Mouse (Mus musculus): ENCODE measurements at regions not wholly inside any gene's neighbourhood (a gene's known extent, or its start where the extent isn't known, plus 50 kb on each side); places are given as distances from the start of the nearest gene placed in this dataset.
"Not testable (repeated sequence)": the region's sequence is repeated elsewhere in the genome, so short reads cannot be mapped to it uniquely, and the experiment has no call there.

DNA sequence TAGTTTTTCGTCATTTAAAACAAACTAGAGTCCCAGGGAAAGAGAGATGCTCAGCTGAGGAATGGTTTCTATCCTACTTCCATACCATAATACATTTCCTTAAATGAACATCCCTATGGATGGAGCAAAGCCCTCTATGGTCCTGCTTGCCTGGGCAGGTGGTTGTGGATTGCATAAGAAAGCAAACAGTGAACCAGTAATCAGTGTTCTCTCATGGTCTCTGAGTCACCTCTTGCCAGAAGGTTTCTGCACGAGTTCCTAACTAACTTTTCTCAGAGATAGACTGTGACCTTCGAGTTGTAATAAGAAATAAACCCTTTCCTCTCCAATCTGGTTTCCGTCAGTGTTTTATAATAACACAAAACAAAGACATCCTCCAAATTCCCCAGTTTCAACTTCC lies 62.9 kb upstream of the Bet1 start:
- no peak for DNase-seq (ENCODE audit: low spot score in 2 of 2)

DNA sequence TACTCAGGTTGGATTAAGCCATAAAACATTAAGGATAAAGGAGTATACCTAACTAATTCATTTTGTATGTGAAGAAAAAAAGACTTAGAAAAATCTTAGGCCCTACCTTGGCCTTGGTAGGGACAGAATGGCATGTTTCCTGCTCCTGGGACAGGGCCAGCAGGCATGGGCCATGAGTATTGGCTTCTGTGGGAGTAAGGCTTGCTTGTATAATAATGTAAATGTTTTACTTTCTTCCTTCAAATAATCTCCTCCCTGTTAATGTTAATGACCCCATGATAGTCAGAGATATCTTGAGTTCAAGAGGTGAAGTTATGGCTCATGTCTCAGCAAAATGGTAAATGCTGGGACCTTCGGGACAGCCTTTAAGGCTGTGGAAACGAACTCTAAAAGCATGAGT lies 71.5 kb upstream of the Bet1 start:
- no peak for DNase-seq (ENCODE audit: low spot score in 2 of 2)

DNA sequence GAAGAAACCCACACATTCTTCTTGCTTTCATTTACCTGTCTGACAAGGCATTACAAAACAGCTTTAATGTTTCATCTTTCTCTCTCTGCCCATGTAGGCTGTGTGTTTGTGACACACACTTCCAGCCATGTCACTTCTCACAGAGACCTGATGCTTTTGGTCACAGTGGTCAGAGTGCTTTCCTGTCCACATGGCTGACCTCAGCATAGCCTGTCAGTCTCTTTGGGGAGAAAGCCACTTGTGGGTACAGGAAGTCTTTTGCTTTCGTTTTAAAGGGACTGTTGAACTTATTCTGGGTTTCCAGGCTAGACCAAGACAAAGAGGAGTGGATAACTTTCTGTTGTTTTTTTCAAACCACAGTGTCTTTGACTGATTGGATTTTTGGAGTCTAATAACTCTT lies 77.0 kb upstream of the Bet1 start:
- DNase-seq (ENCODE audit: low spot score in 2 of 2): peak; percentile 2 to 29

DNA sequence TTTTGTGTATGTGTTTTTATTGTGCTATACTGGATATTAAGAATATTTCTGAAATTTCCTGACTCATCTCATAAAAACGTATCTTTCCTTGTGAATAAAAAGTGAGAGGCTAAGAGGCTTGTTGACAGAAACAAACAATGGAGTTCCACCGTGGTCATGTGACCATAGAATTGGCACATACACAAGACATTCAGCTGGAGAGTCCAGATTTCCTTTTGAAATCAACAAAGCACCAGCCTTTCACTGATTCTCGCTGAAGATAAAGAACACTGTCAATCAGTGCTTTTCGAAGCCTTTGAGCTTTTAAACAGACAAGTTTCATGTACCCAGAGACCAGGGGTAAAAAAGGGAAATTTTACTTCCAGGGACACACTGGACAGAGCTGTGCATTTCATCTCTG lies 80.3 kb upstream of the Bet1 start:
- DNase-seq (ENCODE audit: low spot score in 2 of 2): no peak

DNA sequence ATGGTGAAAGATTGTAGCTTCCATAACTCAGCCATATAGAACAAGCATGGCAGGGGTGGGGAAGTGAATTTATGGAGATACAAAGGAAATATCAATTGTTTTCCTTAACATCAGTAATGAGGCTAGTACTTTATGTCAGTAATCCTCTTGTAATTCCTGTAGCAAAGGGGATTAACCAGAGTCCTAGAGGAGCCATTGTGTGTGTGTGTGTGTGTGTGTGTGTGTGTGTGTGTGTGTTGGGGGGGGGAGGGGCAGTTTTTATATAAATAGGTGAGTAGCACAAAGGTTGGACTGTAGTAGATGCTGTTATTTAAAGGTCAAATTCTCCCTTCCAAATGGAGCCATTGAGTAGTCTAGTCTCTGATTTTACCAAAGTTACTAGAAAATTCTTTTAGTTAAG lies 81.0 kb upstream of the Bet1 start:
- DNase-seq (ENCODE audit: low spot score in 2 of 2): no peak

DNA sequence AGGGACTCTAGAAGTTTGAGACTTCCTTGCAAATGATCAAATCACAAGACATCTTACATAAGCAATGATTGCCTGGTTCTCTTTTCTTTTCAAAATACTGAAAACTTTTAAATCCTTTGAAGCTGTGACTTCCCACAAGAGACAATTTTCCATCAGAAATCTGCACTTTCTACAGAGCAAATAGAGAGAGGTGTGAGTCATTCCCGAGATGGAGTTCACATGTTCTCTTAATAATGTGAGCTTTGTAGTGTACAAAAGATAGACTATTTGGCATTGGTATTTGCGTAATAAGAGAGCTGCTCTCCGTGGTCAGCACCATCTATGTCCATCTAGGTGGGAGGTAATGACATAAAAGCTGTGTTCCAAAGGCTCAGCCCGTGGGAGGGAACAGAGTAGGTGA lies 84.8 kb upstream of the Bet1 start:
- DNase-seq (ENCODE audit: low spot score in 2 of 2): no peak

DNA sequence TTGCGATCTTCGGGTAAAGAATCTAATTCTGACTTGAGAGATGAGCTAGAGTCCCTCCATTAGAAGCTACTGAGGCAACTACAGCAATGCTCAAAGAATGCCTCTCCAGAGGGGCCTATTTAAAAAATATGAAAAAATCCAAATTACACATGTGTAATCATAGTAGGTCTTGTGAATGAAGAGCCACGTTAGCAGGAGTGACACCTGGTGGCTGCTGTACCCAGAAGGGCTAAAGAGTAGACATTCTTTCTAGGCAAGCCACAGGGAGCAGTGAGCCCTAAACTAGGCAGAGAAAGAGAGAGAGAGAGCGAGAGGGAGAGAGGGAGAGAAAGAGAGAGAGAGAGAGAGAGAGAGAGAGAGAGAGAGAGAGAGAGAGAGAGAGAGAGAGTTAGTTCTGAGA lies 100.9 kb upstream of the Bet1 start:
- DNase-seq (ENCODE audit: low spot score in 2 of 2): no peak

DNA sequence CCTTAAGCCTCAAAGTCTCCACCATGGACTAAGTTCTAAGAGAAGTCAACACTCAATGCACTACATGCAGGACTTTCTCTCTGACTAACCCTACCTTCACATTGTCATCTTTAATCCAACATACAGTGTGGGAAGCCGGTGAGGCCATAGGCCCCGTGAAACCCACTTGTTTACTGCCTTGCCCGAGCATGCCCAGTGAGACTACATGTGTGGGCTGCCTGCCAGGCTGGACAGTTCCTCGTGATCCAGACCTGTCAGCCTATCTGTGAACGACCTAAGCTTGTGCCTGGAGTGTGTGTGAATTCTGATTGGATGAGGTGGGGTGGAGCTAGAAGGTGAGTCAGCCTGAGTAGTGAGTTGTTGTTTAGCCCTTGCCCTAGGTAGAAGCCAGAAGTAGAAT lies 104.2 kb upstream of the Bet1 start:
- not testable (repeated sequence) for DNase-seq (ENCODE audit: low spot score in 2 of 2)

DNA sequence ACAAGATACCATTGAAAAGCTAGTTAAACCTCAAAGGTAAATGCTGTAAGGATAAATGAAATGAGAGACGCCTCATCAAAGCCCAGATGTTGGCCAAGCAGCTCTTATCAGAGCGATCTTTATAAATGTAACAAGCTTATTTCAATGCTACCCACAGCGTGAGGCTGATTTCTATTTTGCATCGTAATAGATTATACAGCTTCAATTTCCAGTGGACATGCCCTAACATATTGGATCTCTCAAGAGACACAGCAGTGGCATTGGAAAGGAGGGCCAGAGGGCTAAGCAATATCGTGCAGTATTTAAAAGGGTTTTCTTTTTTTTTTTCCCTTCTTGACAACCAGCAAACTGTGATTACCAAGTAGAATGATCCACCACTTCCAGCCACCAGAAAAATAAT lies 106.5 kb upstream of the Bet1 start:
- DNase-seq (ENCODE audit: low spot score in 2 of 2): no peak

DNA sequence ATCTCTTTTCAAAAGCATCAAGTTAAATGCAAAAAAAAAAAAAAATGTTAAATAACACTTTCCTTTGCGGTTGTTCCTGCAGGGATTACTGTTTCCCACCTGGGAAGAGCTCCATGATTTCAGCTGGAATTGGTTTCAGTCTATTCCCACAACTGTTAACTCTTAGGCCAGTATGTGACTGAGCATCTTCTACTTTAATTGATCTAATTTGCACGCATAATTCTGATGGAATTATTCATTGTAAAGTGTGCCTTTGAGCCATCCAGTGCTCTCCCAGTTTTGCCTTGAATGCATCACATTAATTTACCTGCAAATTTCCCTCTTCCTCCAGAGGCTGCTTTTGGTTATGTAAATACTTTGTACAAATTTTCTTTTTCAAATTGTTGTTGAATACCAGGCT lies 114.4 kb upstream of the Bet1 start:
- DNase-seq (ENCODE audit: low spot score in 2 of 2): no peak

DNA sequence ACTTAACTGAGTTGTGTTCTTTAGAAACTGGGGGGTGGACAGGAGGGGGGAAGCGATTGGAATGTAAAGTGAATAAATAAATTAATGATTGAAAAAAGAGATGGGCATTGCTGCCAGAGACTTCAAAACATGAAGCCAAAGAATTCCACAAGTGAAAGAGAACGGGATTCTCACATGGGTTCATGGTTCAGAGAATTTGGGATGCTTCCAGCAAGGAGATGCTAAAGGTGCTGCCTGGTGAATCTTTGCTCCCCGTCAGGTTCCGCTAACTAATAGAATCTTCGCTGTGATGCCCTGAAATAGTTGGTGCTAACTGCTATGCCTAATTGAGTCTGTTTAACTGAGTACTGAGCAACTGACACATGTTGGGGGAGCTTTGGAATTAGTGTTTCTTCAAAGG lies 118.9 kb upstream of the Bet1 start:
- DNase-seq (ENCODE audit: low spot score in 2 of 2): no peak

DNA sequence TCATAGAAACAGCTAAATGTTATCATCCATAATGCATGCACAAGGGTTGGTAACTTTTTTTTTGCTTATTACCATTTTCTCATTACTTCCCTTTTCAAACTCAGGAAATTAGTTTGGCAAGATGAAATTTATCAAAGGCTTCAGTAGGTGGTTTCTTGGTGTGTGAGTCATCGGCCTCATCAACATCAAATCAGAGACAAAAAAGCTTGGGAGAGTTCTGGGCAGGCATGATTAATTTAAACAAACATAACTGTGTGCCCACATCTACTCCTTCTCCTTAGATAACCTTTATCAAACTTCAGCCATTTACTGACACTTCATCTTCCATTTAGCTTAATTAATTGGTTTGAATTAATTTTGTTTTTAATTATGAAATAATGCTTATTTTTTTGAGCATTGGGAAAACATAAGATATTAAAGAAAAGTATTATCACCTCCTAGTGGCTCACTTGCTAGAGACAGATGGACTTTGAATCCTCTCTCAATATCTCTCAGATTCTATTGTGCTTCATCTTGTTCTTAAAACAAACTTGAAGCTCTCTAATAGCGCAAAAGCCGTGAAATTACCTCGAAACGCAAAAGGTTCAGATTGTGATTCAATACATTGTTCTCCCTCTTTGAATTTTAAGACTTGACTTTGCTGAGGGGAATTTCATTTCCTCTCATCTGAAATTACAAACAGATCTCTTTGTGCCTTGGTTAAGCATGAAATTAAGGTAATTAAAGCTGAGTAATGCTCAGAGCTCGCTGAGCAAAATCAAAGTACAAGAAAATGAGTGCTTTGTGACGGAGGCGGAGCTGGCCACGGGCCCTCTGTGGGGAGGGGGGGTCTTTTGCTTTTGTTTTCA lies 158.7 kb upstream of the Bet1 start:
- DNase-seq (ENCODE audit: low spot score in 2 of 2): no peak

DNA sequence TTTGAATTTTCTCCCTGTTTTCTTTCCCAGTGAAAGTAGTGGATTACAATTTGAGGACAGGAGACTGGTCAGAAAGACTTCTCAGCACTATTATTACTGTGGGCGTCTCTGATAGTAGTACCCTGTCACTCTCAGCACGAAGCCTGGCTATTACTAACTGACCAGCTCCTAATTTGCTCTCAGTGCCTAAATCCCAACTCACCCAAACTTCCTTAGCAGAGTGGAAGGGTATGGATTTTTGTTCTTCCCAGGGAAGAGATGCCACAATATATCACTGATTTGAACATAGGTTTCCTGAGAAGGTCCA lies 159.3 kb upstream of the Bet1 start:
- DNase-seq (ENCODE audit: low spot score in 2 of 2): no peak

DNA sequence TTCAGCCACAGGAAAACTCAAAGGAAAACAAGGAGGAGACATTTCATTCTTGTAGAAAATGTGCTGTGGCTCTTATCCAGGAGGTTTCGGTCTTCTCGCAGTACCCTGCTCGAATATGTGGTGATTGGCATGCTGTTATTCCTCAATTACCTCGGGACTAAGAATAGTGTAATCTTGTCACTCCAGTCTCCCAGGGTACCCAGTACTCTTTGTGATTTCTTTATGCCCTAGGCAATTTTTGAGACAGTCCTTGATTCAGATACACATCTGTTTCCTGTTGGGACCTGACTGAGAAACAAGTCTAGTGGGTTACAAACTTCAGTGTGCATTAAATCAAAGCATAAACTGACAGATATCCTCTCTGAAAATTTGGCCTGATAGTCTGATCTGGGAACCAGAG lies 189.8 kb upstream of the Bet1 start:
- no peak for DNase-seq (ENCODE audit: low spot score in 2 of 2)

DNA sequence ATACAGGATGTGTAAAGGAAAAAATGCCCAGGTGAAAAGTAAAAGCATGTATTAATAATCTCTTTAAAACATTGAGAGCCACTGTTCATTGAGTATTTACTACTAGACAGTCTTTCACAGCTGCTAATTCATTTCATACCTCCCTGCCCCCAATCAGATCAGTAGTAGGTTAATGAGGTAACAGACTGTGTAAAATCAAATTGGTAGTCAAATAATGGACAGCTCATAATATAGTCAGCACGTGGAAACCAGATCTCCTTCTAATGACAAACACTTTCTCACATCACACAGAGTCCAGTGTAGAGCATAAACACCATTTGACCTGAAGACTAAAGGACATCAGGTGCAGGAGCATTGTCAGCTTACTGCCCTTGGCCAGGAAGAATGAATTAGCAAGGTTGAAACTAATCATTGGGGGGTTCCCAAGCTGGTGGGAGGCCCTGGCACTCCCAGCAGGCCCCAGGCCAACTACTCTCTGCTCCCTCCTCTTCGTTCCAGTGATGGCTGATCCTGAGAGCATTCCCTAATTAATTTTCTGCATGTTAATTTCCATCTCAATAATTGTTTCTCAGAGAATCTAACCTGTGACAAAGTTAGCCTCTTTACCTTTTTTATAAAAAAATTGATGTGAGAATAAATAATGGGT lies 190.6 kb upstream of the Bet1 start:
- DNase-seq (ENCODE audit: low spot score in 2 of 2): no peak

DNA sequence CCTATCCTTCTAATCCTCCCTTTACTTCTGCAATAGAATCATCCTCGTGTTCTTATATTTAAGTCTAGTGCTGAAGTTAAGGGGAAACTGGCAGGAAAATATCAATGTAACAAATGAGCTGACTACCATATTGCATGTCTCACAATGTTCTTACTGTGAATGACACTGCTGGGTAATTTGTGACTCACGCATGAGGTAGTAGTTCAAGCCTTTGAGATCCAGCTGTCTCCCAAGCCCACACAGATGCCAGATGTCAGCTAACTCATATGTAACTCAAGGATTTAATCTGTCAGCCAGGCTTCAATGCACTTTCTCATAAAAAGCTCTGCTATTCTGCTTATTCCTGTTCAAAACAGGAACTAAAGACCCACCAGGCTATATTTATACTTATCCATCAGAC lies 204.6 kb upstream of the Bet1 start:
- no peak for DNase-seq (ENCODE audit: low spot score in 2 of 2)

DNA sequence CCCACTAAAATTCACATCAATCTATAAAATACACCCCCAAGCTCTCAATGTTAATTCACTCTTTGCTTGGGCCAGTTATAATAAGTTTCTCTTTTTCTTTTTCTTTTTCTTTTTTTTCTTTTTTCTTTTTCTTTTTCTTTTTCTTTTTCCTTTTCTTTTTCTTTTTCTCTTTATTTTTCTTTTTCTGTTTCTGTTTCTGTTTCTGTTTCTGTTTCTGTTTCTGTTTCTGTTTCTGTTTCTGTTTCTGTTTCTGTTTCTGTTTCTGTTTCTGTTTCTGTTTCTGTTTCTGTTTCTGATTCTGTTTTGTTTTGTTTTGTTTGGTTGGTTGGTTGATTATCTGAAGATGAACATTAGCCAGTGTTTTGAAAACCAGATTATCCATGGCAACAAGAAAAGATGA lies 201.2 kb upstream of the Col1a2 start:
- not testable (repeated sequence) for DNase-seq (ENCODE audit: low spot score in 2 of 2)

DNA sequence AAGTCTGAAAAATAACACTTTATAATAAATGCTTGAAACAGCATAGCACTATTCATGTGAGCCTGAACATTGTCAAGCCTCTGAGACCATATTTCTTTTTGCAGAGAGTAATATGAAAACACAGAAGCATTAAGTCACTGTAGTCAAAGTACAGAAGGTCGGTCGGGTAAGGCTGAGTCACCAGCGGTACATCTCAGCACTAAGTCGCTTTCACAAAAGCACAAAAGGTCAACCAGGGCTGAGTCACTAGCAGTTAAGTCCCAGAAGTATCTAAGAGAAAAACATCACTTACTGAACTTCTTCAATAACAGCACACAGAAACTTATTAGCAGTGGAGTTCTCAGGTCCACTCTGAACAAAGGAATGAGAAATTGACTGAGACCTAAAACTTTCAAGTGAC lies 154.7 kb upstream of the Col1a2 start:
- no peak for DNase-seq (ENCODE audit: low spot score in 2 of 2)

DNA sequence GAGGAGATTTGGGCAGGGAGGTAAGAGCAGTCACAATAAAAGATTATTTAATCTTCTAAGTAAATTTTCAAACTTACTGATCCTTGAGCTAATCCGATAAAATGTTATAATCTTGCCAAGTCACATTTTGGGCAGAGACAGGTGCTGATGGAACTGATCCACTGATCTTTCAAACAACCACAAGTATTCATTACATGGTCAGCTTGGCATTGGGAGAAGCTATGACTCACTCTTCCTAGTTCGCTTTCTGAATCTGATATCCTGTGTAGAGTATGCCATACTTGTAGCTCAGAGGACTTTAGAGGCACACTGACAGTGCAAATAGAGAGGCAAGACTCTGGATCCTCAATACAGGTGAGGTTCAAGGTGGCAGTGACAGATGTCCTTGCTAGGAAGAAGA lies 142.4 kb upstream of the Col1a2 start:
- DNase-seq (ENCODE audit: low spot score in 2 of 2): no peak

DNA sequence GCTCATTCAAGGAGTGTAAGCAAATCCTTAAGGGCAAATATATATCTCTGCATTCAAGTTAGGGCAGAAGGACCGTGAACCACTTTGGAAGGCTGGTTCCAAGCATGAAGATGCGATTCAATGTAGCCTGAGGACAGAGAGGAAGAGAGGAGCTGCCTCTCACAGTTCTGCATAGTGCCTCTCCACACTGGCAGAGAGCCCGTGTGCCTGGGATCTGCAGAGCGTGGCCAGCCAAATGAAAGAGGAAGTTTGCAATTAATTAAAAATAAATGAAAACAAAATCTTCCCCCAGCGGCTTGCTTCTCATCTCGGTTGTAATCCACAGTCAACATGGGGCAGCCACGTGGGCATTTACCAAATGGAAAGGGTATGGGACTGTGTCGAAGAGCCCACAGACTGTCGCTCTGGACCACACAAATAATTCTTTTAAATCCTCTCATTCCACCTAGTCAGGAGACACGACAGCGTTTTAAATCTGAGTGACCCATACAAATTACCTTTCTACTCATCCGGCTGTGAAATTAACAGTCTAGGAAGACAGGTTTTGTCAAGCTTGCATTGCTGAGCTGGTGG lies 129.1 kb upstream of the Col1a2 start:
- DNase-seq (ENCODE audit: low spot score in 2 of 2): no peak

DNA sequence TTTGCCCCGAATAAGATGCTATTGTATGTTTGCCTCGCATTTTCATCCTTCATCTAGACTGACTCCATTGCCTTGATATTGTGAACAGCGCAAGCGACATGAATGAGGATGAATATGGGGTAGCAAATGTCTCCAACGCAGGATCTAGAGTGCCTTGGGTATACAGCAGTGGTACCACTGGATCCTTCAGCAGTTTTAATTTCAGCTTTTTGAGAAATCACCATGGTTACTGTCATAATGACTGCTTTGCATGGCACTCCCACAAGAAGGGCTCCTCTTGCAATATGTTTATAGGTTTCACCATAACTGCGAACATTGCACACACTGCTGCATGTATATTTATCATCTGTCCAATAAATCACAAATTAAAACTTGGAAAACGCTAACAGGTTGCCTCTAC lies 107.8 kb upstream of the Col1a2 start:
- DNase-seq (ENCODE audit: low spot score in 2 of 2): no peak

DNA sequence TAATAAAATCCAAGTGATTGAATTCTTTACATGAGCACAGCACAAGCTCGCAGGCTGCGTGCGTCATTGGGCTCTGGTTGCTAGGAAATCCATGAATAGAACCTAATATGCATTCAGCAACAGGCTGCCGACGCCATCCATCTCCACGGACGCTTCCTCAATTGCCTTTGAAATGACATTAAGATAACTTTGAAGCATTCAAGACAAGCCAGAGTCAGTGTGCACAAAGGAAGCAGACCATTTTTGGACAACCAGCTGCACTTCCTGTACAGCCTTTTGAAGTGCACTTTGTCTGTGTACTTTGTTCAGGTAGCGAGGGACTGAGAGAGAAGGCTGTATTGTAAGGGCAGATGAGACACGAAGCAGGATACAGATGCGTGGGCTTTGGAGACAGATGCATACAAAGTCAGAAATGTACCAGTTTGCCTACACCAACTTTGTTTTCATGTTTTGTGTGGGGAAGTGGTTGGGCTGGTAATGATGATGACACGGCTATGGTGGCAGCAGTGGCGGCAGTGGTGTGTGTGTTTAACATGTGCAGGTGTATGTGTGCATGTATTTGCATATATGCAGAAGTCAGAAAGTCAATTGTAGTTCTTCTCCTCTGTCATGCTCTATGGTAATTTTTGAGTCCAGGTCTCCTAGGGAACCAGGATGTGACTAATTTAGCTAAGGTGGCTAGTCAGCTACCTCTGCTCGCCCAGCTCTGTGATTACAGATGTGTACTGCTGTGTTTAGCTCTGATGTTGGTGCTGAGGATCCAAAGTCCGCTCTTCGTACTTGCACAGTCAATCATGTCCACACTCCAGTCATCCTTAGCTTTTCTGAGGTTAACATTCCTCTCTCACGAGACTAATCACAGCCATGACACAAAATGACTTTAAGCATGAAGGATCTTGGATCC lies 106.7 kb upstream of the Col1a2 start:
- peak; percentile 3 for DNase-seq (ENCODE audit: low spot score in 2 of 2)

DNA sequence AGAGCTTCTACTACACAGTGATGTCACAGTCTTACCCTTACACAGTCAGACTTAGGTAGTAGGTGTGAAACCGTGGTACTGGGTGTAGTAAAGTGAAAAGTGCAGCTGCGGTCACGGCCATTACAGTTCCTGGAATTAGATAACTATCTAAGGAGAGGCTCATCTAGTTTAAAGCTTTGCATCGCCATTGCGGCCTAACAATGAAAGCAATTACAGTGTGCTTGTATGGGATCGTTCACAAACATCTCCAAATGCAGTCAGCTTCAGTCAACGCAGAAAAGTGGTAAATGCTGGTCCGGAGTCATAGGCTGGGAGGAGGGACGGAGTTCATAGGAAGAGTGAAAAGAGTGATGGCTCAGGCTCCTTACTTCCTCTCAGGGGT lies 106.0 kb upstream of the Col1a2 start:
- peak; percentile 2 to 45 for DNase-seq (ENCODE audit: low spot score in 2 of 2)
